Mouse (Mus musculus): ENCODE data around the gene Tmem176a. TPM values are rescaled to one million over a fixed set of nuclear protein-coding genes. Genes with fewer than 3 reads are reported as not detected.

Tmem176a gene
- total and polyA plus RNA-seq, 3 experiments, result 3.9 to 18.5 TPM; not detected in 1

DNA sequence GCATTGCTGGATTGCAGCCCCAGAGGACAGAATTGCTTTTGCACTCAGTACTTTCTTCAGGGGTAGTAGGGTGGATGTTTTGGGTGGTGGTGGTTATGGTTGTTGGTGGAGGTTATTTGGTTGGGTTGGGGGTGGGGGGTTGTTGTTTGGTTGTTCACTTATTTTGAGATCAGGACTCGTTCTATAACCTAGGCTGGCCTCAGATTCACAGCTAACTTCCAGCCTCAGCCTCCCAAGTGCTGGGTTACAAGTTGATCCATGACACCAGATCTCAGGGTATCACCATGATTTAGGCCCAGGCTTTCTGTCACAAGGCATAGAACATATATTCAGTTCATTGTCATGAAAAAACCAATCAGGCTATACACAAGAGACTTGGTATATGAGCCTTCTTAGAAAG is 20.1 kb downstream of the Tmem176a start:
- no peak for TF ChIP-seq E2F4 (IDR thresholded peaks at IDR 0.05; ENCODE audit: borderline replicate concordance, low read depth, low read length)
- no peak for TF ChIP-seq MAX (IDR thresholded peaks at IDR 0.05; ENCODE audit: low read length)
- no peak for TF ChIP-seq USF1 (IDR thresholded peaks at IDR 0.05; ENCODE audit: low read depth, low read length)
- TF ChIP-seq RAD21 (IDR thresholded peaks at IDR 0.05; ENCODE audit: low read depth, low read length), result no peak
- no peak for TF ChIP-seq POLR2AphosphoS5 (IDR thresholded peaks at IDR 0.05; ENCODE audit: borderline replicate concordance, low read depth, low read length)
- no peak for TF ChIP-seq UBTF (IDR thresholded peaks at IDR 0.05; ENCODE audit: borderline replicate concordance, insufficient read depth, low read depth, low read length)
- no peak for TF ChIP-seq GATA1 (IDR thresholded peaks at IDR 0.05; ENCODE audit: low read depth, low read length)
- TF ChIP-seq ELF1 (IDR thresholded peaks at IDR 0.05; ENCODE audit: low read depth, low read length), result no peak
- TF ChIP-seq MYB (IDR thresholded peaks at IDR 0.05; ENCODE audit: low read depth, low read length), result no peak
- TF ChIP-seq MAFK (IDR thresholded peaks at IDR 0.05; ENCODE audit: borderline replicate concordance, low read depth, low read length), result no peak
- TF ChIP-seq JUND (IDR thresholded peaks at IDR 0.05; ENCODE audit: low read depth, low read length), result no peak
- TF ChIP-seq KAT2A (conservative IDR thresholded peaks at IDR 0.05; ENCODE audit: low read depth, low read length), result no peak
- no peak overlapping the region for H3K27ac ChIP-seq (ENCODE audit: control insufficient read depth, low read depth, low read length)
- H3K9ac ChIP-seq (ENCODE audit: control insufficient read depth, low read depth, low read length, poor library complexity, severe bottlenecking), result no peak overlapping the region
- H3K9me3 ChIP-seq (replicated peaks; ENCODE audit: insufficient read depth, low read length), result no peaks in the 10 kb centered on the region
- DNase-seq (ENCODE audit: low read depth, low spot score), result no peak
- H3K4me1 ChIP-seq (ENCODE audit: control insufficient read depth in 1 of 2, insufficient read depth in 2 of 2, low read length in 2 of 2), result peaks cover 0 to 9% of the 10 kb centered on the region in 2 experiments; a peak in 1 of 4 replicates
- H3K27me3 ChIP-seq (ENCODE audit: control insufficient read depth in 1 of 2, insufficient read depth in 2 of 2, low read length in 2 of 2), result no peaks in the 10 kb centered on the region
- no peaks in the 10 kb centered on the region; a peak in 2 of 4 replicates for H3K36me3 ChIP-seq (ENCODE audit: control insufficient read depth in 1 of 2, insufficient read depth in 2 of 2, low read length in 2 of 2)
- no peaks in the 10 kb centered on the region for H3K79me2 ChIP-seq (ENCODE audit: control insufficient read depth, insufficient read depth, low read length, poor library complexity)
- H3K4me3 ChIP-seq (ENCODE audit: control insufficient read depth in 1 of 2, insufficient read depth in 1 of 2, low read depth in 2 of 2, low read length in 2 of 2), result no peak overlapping the region

DNA sequence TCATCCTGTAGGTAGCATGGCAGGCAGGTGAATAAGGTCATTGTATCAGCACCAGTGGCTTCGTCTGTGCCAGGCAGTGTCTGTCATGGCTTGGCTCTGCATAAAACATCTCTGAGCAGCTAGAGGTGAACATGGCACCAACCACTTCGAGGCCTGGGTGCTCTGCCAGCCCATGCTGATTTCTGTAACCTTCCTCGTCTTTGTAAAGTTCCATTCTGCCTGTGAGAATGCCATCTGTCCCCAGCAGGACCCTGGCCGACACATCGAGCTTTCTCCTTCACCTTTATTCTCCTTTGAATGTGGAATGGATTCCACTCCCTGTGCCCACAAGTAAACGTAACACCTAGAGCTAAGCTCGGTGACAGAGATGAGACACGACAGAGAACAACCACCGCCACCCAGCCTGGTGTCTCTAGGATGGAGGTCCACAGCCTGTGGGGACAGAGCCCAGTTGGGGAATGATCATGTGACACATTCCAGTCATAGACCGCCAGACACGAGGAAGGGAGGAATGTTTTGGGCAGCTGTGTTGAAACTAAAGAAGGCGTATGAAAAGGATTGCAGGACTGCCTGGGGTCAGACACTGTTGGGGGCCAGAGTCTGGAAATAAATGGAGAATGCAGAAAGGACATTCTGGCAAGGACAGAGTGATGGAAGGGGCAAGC is 21.0 kb downstream of the Tmem176a start:
- Histone ChIP-seq H3K27me3 (ENCODE audit: control insufficient read depth in 1 of 2, insufficient read depth in 2 of 2, low read length in 2 of 2) (no peaks in the 10 kb centered on the region), H3K9me3 (replicated peaks; ENCODE audit: insufficient read depth, low read length) (no peaks in the 10 kb centered on the region), H3K27ac (ENCODE audit: control insufficient read depth, low read depth, low read length) (no peak overlapping the region), H3K79me2 (ENCODE audit: control insufficient read depth, insufficient read depth, low read length, poor library complexity) (no peaks in the 10 kb centered on the region), H3K9ac (ENCODE audit: control insufficient read depth, low read depth, low read length, poor library complexity, severe bottlenecking) (no peak overlapping the region), H3K4me3 (ENCODE audit: control insufficient read depth in 1 of 2, insufficient read depth in 1 of 2, low read depth in 2 of 2, low read length in 2 of 2) (no peak overlapping the region), H3K4me1 (ENCODE audit: control insufficient read depth in 1 of 2, insufficient read depth in 2 of 2, low read length in 2 of 2) (peaks cover 0 to 4% of the 10 kb centered on the region in 2 experiments; a peak in 1 of 4 replicates), H3K36me3 (ENCODE audit: control insufficient read depth in 1 of 2, insufficient read depth in 2 of 2, low read length in 2 of 2) (no peaks in the 10 kb centered on the region)
- TF ChIP-seq SMC3 (IDR thresholded peaks at IDR 0.05; ENCODE audit: low read depth, low read length) (no peak), E2F4 (IDR thresholded peaks at IDR 0.05; ENCODE audit: borderline replicate concordance, low read depth, low read length) (no peak), CTCF (IDR thresholded peaks at IDR 0.05 in 2 of 3, conservative IDR thresholded peaks at IDR 0.05 in 1 of 3; ENCODE audit: control insufficient read depth in 1 of 3, insufficient read depth in 1 of 3, low read depth in 2 of 3, low read length in 3 of 3, poor library complexity in 1 of 3, severe bottlenecking in 1 of 3) (no peak), MAFK (IDR thresholded peaks at IDR 0.05; ENCODE audit: borderline replicate concordance, low read depth, low read length) (no peak), POLR2A (IDR thresholded peaks at IDR 0.05; ENCODE audit: control insufficient read depth in 1 of 2, insufficient read depth in 1 of 2, low read depth in 1 of 2, low read length in 2 of 2, poor library complexity in 1 of 2) (no peak), POLR2AphosphoS2 (IDR thresholded peaks at IDR 0.05; ENCODE audit: low read length) (no peak), NRF1 (IDR thresholded peaks at IDR 0.05; ENCODE audit: insufficient read depth, low read depth, low read length, poor library complexity, severe bottlenecking) (no peak), ELF1 (IDR thresholded peaks at IDR 0.05; ENCODE audit: low read depth, low read length) (no peak), TCF12 (IDR thresholded peaks at IDR 0.05; ENCODE audit: low read depth, low read length) (no peak), ZMIZ1 (IDR thresholded peaks at IDR 0.05; ENCODE audit: low read depth, low read length) (no peak), USF1 (IDR thresholded peaks at IDR 0.05; ENCODE audit: low read depth, low read length) (no peak), BHLHE40 (IDR thresholded peaks at IDR 0.05; ENCODE audit: borderline replicate concordance, low read depth, low read length) (no peak), ZNF384 (IDR thresholded peaks at IDR 0.05; ENCODE audit: low read depth, low read length) (no peak), TBP (IDR thresholded peaks at IDR 0.05; ENCODE audit: low read depth, low read length) (no peak)
- no peak for DNase-seq (ENCODE audit: low read depth, low spot score)

Measured in MEL (cell line).